Mouse (Mus musculus): ENCODE data around the gene Hapln4. TPM values are rescaled to one million over a fixed set of nuclear protein-coding genes. Genes with fewer than 3 reads are reported as not detected.
A peak's percentile ranks its signal among the peaks of the same experiment; 100 is the strongest.
"Not testable (repeated sequence)": the region's sequence is repeated elsewhere in the genome, so short reads cannot be mapped to it uniquely, and the experiment has no call there.

Hapln4 gene
- total RNA-seq (2014; fragmentation: Nextera tagmentation), result not detected in 2 replicates
- total RNA-seq (2017), result not detected in 2 replicates

DNA sequence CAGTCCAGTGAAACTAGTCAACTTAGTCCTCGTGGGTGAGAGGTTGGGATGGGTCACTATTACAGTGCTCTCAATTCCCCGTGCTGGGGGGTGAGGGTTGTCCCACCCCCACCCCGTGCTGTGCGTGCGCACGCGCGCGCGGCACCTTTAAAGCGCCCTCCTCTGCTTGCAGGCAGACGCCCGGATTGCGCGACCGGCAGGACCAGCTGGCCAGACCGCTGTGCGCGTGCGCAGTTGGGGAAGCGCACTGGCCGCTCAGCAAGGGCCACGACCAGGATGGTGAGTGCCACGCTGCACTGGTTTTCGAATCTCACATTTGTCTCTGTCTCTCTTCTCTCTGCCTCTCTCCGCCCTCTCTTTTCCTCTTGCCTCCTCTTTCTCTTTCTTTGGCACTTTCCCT lies at the start of gene Hapln4:
Hapln4 (plus strand) TSS at position 173 of the 400 bp plus-strand sequence.
- peak; percentile 45 for ATAC-seq (replicated peaks; ENCODE audit: poor library complexity, severe bottlenecking)

- no peak for ATAC-seq (replicated peaks; ENCODE audit: poor library complexity, severe bottlenecking)
Observed at GRCm38 (mm10) chr8:70037994-70038393, 45.3 kb upstream of the Hapln4 start.

GRCm38 (mm10) chr8:70041885-70042546 lies 41.2 kb upstream of the Hapln4 start:
- ATAC-seq (replicated peaks; ENCODE audit: poor library complexity, severe bottlenecking), result no peak

- ATAC-seq (replicated peaks; ENCODE audit: poor library complexity, severe bottlenecking), result peak; percentile 91
Observed at GRCm38 (mm10) chr8:70042583-70043455, 40.4 kb upstream of the Hapln4 start, which contains the start of the genes Mau2 and Sugp1. Mau2 (minus strand) TSS chr8:70042734. Sugp1 (plus strand) TSS chr8:70042813.

- no peak for ATAC-seq (replicated peaks; ENCODE audit: poor library complexity, severe bottlenecking)
Observed at GRCm38 (mm10) chr8:70043996-70044395, 39.3 kb upstream of the Hapln4 start.

- no peak for ATAC-seq (replicated peaks; ENCODE audit: poor library complexity, severe bottlenecking)
Observed at GRCm38 (mm10) chr8:70049662-70050061, 33.6 kb upstream of the Hapln4 start.

DNA sequence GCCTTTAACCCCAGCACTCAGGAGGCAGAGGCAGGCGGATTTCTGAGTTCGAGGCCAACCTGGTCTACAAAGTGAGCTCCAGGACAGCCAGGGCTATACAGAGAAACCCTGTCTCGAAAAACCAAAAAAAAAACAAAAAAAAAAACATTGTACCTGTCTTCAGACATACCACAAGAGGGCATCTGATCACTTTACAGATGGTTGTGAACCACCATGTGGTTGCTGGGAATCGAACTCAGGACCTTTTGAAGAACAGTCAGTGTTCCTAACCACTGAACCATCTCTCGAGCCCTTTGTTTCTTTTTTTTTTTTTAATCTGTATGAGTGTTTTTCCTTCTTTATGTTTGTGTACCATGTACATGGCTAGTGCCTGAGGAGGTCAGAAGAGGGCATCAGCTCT lies 32.8 kb upstream of the Hapln4 start:
- ATAC-seq (replicated peaks; ENCODE audit: poor library complexity, severe bottlenecking), result not testable (repeated sequence)

GRCm38 (mm10) chr8:70057721-70058120 lies 25.5 kb upstream of the Hapln4 start:
- ATAC-seq (replicated peaks; ENCODE audit: poor library complexity, severe bottlenecking), result no peak

- ATAC-seq (replicated peaks; ENCODE audit: poor library complexity, severe bottlenecking), result no peak
Observed at GRCm38 (mm10) chr8:70071836-70072440, 11.3 kb upstream of the Hapln4 start.

GRCm38 (mm10) chr8:70072441-70073069 lies 10.7 kb upstream of the Hapln4 start, which contains the start of gene Tm6sf2:
Tm6sf2 (plus strand) TSS chr8:70072924.
- peak; percentile 60 for ATAC-seq (replicated peaks; ENCODE audit: poor library complexity, severe bottlenecking)

DNA sequence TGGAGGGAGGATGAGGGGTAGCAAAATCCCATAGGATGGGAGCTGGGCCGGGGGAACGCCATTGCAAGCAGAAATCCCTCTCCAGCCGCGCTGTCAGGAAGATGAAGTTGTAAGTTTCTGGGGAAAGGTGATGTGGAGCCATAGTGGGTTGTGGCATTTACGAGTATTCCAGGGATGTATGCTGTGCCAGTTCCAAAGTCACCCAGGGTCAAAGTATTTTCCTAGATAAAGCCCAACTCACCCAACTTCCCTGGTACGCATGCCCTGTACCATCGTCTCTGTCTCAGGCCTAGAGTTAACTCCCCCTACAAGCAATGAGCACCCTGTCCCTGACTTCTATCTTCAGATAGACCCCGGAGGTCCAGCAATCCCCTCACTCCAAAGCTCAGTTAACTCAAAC lies 10.1 kb upstream of the Hapln4 start:
- ATAC-seq (replicated peaks; ENCODE audit: poor library complexity, severe bottlenecking), result no peak

GRCm38 (mm10) chr8:70073682-70074081 lies 9.6 kb upstream of the Hapln4 start:
- no peak for ATAC-seq (replicated peaks; ENCODE audit: poor library complexity, severe bottlenecking)

DNA sequence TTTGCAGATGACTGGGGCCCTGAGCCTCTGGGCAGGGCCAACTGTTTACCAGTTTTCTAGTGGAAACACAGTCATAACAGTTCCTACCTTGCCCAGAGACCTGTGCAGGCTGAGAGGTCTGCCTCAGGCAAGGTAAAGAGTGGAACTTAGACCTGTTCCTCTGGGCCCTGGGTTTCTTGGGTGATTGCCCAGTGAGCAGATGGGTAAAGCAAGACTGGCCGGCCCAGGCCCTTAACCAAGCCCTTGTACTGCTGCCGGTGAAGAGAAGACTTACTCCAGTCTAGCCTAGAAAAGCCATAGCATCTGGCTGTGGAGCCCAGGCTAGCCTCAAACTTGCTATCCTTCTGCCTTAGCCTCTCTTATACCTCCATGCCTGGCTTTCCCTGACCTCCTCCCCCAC lies 1.3 kb upstream of the Hapln4 start:
- ATAC-seq (replicated peaks; ENCODE audit: poor library complexity, severe bottlenecking), result no peak

DNA sequence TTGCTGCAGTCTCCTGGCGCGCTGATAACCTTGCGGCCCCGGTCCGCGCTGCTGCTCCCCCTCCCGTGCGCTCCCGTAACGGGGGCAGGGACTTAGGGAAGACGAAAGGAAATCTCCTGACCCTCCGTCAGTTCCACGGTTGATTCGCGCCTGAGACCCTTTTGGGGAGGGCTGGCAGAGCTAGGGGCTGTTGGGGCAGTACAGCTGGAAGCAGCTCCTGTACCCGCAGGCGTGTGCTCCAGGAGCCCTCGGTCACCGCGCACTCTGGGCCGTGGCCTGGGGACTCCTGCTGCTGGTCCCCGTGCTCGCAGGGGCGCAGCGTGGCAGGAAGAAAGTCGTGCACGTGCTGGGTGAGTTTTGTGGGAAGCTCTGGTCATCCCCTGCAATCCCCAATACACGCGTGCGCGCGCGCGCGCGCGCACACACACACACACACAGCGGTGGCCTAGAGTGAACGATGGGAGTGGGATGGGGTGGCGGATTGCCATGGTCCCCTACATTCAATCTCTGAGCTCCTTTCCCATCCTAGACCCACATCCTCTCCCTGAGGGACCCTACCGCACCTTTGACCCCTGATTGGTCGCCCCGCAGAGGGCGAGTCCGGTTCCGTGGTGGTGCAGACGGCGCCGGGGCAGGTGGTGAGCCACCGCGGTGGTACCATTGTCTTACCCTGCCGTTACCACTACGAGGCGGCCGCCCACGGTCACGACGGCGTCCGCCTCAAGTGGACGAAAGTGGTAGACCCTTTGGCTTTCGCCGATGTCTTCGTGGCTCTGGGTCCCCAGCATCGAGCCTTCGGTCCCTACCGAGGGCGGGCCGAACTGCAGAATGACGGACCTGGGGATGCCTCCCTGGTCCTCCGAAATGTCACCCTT lies 1.2 kb downstream of the Hapln4 start:
- peak; percentile 18; the same call in 1 of the 2 replicates for ATAC-seq (replicated peaks; ENCODE audit: poor library complexity, severe bottlenecking)

DNA sequence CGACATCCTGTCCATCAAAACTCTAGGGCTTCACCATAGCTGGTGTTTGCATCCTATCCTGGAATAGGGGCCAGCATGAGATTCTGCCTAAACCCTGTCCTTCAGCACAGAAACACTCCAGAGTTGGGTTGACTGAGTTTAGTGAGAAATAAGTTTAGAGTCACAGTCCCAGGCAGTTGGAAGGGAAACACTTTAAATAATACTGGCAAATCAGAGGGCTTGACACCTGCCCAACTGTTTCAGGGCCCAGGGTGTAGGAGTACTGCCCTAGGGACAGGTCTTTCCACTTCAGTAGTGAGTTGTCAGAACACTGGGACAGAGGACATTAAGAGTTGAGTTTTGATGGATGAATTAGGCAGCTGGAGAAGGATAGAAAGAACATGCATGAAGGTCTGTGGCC lies 2.9 kb downstream of the Hapln4 start:
- ATAC-seq (replicated peaks; ENCODE audit: poor library complexity, severe bottlenecking), result no peak

DNA sequence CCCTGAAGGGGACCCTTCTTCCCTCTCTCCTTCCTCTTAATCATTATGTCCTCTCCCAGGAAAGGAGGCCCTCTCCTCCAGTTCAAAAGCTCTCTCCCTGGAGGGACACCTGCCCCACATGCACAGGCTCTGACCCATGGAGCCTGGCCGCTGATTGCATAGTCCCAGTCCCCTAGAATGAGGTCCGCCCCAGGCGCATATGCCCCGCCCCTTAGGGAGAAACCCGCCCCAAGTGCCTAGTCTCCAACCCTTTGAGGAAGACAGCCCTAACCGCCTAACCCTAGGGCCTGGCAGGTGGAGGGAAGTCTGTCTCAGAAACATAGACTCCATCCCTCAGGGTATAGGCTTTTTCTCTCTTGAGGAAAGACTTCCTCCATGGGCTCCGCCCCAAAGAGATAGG lies 4.0 kb downstream of the Hapln4 start:
- peak; percentile 65 for ATAC-seq (replicated peaks; ENCODE audit: poor library complexity, severe bottlenecking)

GRCm38 (mm10) chr8:70087836-70088650 lies 4.8 kb downstream of the Hapln4 start:
- ATAC-seq (replicated peaks; ENCODE audit: poor library complexity, severe bottlenecking), result no peak

DNA sequence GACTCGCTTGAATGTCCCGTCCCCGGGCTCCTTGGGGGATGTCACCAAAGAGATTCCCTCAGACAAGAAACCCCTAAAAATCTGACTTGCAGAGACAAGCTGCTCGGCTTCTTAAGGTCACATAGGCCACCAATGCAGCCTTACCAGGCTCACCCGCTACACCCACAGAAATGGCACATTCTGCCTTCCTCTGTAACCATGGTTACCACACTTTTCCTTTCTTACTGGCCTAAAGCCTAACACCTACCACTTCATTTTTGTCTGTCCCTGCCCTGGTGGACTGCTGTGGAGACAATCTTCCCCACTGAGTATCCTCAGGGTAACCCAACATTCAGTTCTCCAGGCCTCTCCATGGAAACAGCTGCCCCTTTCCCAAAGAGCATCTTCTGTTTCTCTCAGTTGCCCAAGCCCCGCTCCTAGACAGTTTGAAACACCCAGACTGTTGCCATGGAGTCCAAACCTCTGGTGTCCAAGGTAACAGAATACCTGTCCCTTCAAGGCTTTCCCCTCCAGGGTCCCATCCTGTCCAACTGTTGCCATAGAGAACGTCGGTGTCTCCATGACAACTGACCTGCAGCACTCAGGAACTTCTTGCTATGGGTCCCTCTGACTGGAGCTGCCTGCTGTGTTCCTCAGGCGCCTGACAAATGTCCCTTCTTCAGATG lies 6.2 kb downstream of the Hapln4 start:
- no peak for ATAC-seq (replicated peaks; ENCODE audit: poor library complexity, severe bottlenecking)
